10 mouse cellular contexts compared by ENCODE assay signal in the genomic region with DNA sequence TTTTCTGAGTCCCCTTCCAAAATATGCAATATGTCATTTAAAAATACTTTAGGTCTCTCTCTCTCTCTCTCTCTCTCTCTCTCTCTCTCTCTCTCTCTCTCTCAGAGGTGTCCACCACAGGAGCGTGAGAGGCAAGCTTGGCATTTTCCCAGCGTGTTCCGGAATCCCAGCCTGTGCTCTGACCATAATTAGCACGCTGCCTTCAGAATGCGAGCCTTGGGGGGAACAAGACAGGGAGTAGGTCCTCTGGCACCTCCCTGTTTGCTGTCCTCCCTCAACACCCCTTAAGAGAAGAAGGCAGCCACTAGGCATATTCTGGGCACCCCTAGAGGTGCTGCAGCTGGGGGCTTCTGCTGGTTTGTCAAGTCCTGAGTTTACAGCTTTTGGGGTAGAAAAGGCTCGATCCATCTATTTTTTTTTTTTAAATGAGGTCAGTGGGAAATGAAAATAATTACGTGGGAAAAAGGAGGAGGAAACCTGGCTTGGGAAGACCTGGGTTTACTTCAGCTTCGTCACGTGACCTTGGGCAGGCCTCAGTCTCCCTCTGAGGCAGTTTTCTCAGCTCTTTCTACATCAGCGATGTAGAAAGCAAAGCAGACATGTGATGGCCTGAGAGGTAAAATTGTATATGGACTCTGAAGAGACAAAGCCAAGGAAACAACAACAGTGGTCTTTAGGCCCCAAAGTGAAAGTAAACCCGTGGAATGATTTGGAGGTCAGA.
DNase-seq lines count a peak whose midpoint lies in the region; ATAC-seq and TF ChIP-seq lines count a peak whose summit lies in the region.
"Had no signal": no experiment of that assay in that cellular context is flagged by ENCODE, and none has a peak within 500 bp of the region (broad histone marks: within the 10 kb centered on the region; RNA-seq: fewer than 3 reads in every experiment).

No protein-coding gene starts in this region.

- in situ Hi-C loops in CH12.LX (cut with MboI; ENCODE audit: low pct_ligation_motif_present, low pct_unique_long_range_greater_than_20kb, low sequenced_read_pairs) = no loop called here

- no peak for ATAC-seq in kidney, embryonic 15.5 days (replicated peaks; ENCODE audit: low FRiP score)

- no peaks in the 10 kb centered on the region for H3K36me3 ChIP-seq in kidney, embryonic 15.5 days
- no peaks in the 10 kb centered on the region for H3K36me3 ChIP-seq in CH12.LX (replicated peaks in 1 of 2; ENCODE audit: control insufficient read depth in 1 of 2, insufficient read depth in 1 of 2, low read length in 1 of 2)
- no peaks in the 10 kb centered on the region for H3K36me3 ChIP-seq in embryonic facial prominence, embryonic 10.5 days (replicated peaks)

- H3K4me1 ChIP-seq in kidney, embryonic 15.5 days = peaks cover 22% of the 10 kb centered on the region
- peaks cover 0 to 7% of the 10 kb centered on the region in 2 experiments; a peak in 2 of 4 replicates for H3K4me1 ChIP-seq in CH12.LX (ENCODE audit: control insufficient read depth in 1 of 2, insufficient read depth in 2 of 2)
- H3K4me1 ChIP-seq in embryonic facial prominence, embryonic 10.5 days = peaks cover 23% of the 10 kb centered on the region

- H3K9ac ChIP-seq in kidney, embryonic 15.5 days = no peak overlapping the region
- peak overlapping the region; percentile 47 for H3K9ac ChIP-seq in CH12.LX (ENCODE audit: insufficient read depth, low read depth)

- no peak for DNase-seq in kidney, adult 11 months
- DNase-seq in CH12.LX (ENCODE audit: extremely low read depth) = no peak
- DNase-seq in embryonic facial prominence, embryonic 10.5 days (ENCODE audit: low spot score) = peak; percentile 21
- peak; percentile 47 for DNase-seq in kidney, postnatal 10 days
- DNase-seq in urinary bladder, adult 18-20 months (ENCODE audit: low spot score in 2 of 2) = no peak
- no peak for DNase-seq in urinary bladder, postnatal 36 days (ENCODE audit: low spot score in 2 of 2)
- DNase-seq in gastrocnemius, adult 2 months = no peak
- DNase-seq: gastrocnemius, postnatal 25 days had no signal

- H3K4me2 ChIP-seq in kidney, embryonic 15.5 days = peak overlapping the region; percentile 12; the same call in 1 of the 2 replicates
- peak overlapping the region; percentile 71 for H3K4me2 ChIP-seq in CH12.LX (ENCODE audit: insufficient read depth, low read depth, poor library complexity, severe bottlenecking)

- no peaks in the 10 kb centered on the region for H3K9me3 ChIP-seq in kidney, embryonic 15.5 days (replicated peaks)
- no peaks in the 10 kb centered on the region for H3K9me3 ChIP-seq in CH12.LX (replicated peaks; ENCODE audit: low read length)
- H3K9me3 ChIP-seq in embryonic facial prominence, embryonic 10.5 days = no peaks in the 10 kb centered on the region
- H3K9me3 ChIP-seq: megakaryocyte, embryonic 14.5 days had no signal

- WGBS in kidney, embryonic 15.5 days = 56% methylated on average over 11 of the region's 11 CpGs
- 65% methylated on average over 11 of the region's 11 CpGs for WGBS in embryonic facial prominence, embryonic 10.5 days

- no peak for TF ChIP-seq POLR2A in CH12.LX (IDR thresholded peaks at IDR 0.05; ENCODE audit: low read depth, low read length)

- no peak for TF ChIP-seq RAD21 in CH12.LX (IDR thresholded peaks at IDR 0.05; ENCODE audit: low read depth, low read length)

- no peaks in the 10 kb centered on the region for H3K27me3 ChIP-seq in kidney, embryonic 15.5 days
- no peaks in the 10 kb centered on the region for H3K27me3 ChIP-seq in CH12.LX (replicated peaks)
- no peaks in the 10 kb centered on the region for H3K27me3 ChIP-seq in embryonic facial prominence, embryonic 10.5 days (replicated peaks; ENCODE audit: low read depth, poor library complexity, severe bottlenecking)

- TF ChIP-seq CTCF in CH12.LX (conservative IDR thresholded peaks at IDR 0.05 in 1 of 2, IDR thresholded peaks at IDR 0.05 in 1 of 2; ENCODE audit: low read depth in 2 of 2, low read length in 2 of 2) = no peak
- TF ChIP-seq CTCF in gastrocnemius, adult 2 months (IDR thresholded peaks at IDR 0.05) = no peak

- H3K27ac ChIP-seq in kidney, embryonic 15.5 days = no peak overlapping the region
- H3K27ac ChIP-seq in CH12.LX (ENCODE audit: insufficient read depth, low read depth) = no peak overlapping the region
- no peak overlapping the region for H3K27ac ChIP-seq in embryonic facial prominence, embryonic 10.5 days (replicated peaks)
- H3K27ac ChIP-seq in gastrocnemius, adult 2 months = no peak overlapping the region

- TF ChIP-seq EP300 in CH12.LX (IDR thresholded peaks at IDR 0.05; ENCODE audit: low read length) = no peak

- H3K79me2 ChIP-seq in CH12.LX (replicated peaks; ENCODE audit: control insufficient read depth, extremely low read depth, insufficient read depth, poor library complexity, severe bottlenecking) = no peaks in the 10 kb centered on the region

- dilution Hi-C loops in CH12.LX (cut with MboI; ENCODE audit: extremely low pct_ligation_motif_present, extremely low pct_unique_long_range_greater_than_20kb, low sequenced_read_pairs) = no loop called here

- intact Hi-C loops in gastrocnemius, adult 2 months (cut with DNase I) = no loop called here

- no peak overlapping the region for H3K4me3 ChIP-seq in kidney, embryonic 15.5 days (replicated peaks)
- no peak overlapping the region for H3K4me3 ChIP-seq in CH12.LX (replicated peaks in 1 of 3; ENCODE audit: low read depth in 2 of 3, low read length in 2 of 3, poor library complexity in 1 of 3)
- no peak overlapping the region for H3K4me3 ChIP-seq in embryonic facial prominence, embryonic 10.5 days
- H3K4me3 ChIP-seq in gastrocnemius, adult 2 months = no peak overlapping the region
- H3K4me3 ChIP-seq: megakaryocyte, embryonic 14.5 days had no signal

TF ChIP-seq in CH12.LX, 34 proteins besides CTCF, POLR2A, EP300 and RAD21:
- TF ChIP-seq BHLHE40 (IDR thresholded peaks at IDR 0.05; ENCODE audit: low read depth, low read length) (0 out of 2 replicates have a peak, but pooled peaks have one; percentile 38), ZKSCAN1 (IDR thresholded peaks at IDR 0.05; ENCODE audit: borderline replicate concordance, low read depth, low read length) (no peak), USF1 (IDR thresholded peaks at IDR 0.05; ENCODE audit: low read depth, low read length) (peak; percentile 68), USF2 (conservative IDR thresholded peaks at IDR 0.05; ENCODE audit: low read depth, low read length) (peak; percentile 48; the same call in 1 of the 2 replicates), TBP (conservative IDR thresholded peaks at IDR 0.05; ENCODE audit: low read depth, low read length) (no peak)
TF ChIP-seq in CH12.LX: peak in this region for 3.

Comparison
In these comparisons a context has a peak if more than half of its experiments do, and no peak if none do; other contexts are left out.
1. DNase-seq: peak in embryonic facial prominence, embryonic 10.5 days (single experiment) and kidney, postnatal 10 days (single experiment); none in kidney, adult 11 months (single experiment), CH12.LX (single experiment), urinary bladder, adult 18-20 months (0 of 2), urinary bladder, postnatal 36 days (0 of 2) and gastrocnemius, adult 2 months (single experiment).